In the genomic region with DNA sequence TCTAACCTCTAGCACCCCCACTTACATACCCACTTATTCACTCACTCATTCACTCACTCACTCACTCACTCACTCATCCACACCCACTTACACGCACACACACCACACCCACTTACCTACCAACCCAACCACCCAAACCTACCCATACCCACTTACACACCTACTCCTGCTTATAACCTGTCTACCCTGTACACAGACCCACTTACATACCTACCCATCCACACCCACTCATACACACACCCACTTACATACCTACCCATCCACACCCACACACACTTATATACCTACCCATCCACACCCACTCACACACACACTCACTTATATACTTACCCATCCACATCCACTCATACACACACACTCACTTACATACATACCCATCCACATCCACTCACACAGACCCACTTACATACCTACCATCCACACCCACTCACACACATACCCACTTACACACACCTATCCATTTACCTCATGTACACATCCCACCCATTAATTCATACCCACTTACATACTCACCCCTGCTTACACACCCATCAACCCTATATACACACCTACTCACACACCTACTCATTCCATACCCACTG, we compare ENCODE assay signal across 30 mouse cellular contexts. TPM values are rescaled to one million over a fixed set of nuclear protein-coding genes. Genes with fewer than 3 reads are reported as not detected.
DNase-seq lines count a peak whose midpoint lies in the region; ATAC-seq and TF ChIP-seq lines count a peak whose summit lies in the region.
"Had no signal": no experiment of that assay in that cellular context is flagged by ENCODE, and none has a peak within 500 bp of the region (broad histone marks: within the 10 kb centered on the region; RNA-seq: fewer than 3 reads in every experiment).

No protein-coding gene starts in this region.

- no peak for TF ChIP-seq CTCF in hindbrain, postnatal 0 days (IDR thresholded peaks at IDR 0.05; ENCODE audit: low read depth)
- no peak for TF ChIP-seq CTCF in midbrain, postnatal 0 days (IDR thresholded peaks at IDR 0.05)

- no peak overlapping the region for H3K4me2 ChIP-seq in forebrain, embryonic 11.5 days (ENCODE audit: low read depth, low read length, severe bottlenecking)
- H3K4me2 ChIP-seq in forebrain, embryonic 16.5 days (ENCODE audit: low read length): no peak overlapping the region
- no peak overlapping the region for H3K4me2 ChIP-seq in hindbrain, embryonic 11.5 days (replicated peaks; ENCODE audit: low read depth, low read length)
- no peak overlapping the region for H3K4me2 ChIP-seq in hindbrain, postnatal 0 days (ENCODE audit: low read depth, low read length)
- H3K4me2 ChIP-seq in midbrain, embryonic 11.5 days: no peak overlapping the region
- H3K4me2 ChIP-seq in midbrain, postnatal 0 days (ENCODE audit: low read depth, low read length, poor library complexity, severe bottlenecking): no peak overlapping the region
- H3K4me2 ChIP-seq: hindbrain, embryonic 12.5 days; midbrain, embryonic 12.5 days; neural tube, embryonic 13.5 days had no signal

- no peak overlapping the region for H3K4me3 ChIP-seq in forebrain, embryonic 11.5 days (ENCODE audit: low read depth, low read length)
- no peak overlapping the region for H3K4me3 ChIP-seq in forebrain, embryonic 16.5 days (replicated peaks; ENCODE audit: low read length)
- H3K4me3 ChIP-seq in hindbrain, embryonic 11.5 days (ENCODE audit: low read depth, low read length): no peak overlapping the region
- no peak overlapping the region for H3K4me3 ChIP-seq in hindbrain, postnatal 0 days (ENCODE audit: low read length)
- H3K4me3 ChIP-seq in midbrain, embryonic 11.5 days (ENCODE audit: low read depth, low read length): no peak overlapping the region
- no peak overlapping the region for H3K4me3 ChIP-seq in midbrain, postnatal 0 days (ENCODE audit: low read depth, low read length)
- H3K4me3 ChIP-seq: hindbrain, embryonic 12.5 days; layer of hippocampus, adult 2 months; midbrain, embryonic 12.5 days; neural tube, embryonic 13.5 days had no signal

- ATAC-seq in forebrain, embryonic 11.5 days (replicated peaks; ENCODE audit: low FRiP score): peak; percentile 44; the same call in 1 of the 2 replicates
- no peak for ATAC-seq in forebrain, embryonic 16.5 days
- peak; percentile 17; the same call in 1 of the 2 replicates for ATAC-seq in hindbrain, embryonic 11.5 days (ENCODE audit: low FRiP score)
- no peak for ATAC-seq in hindbrain, postnatal 0 days
- ATAC-seq in midbrain, embryonic 11.5 days (ENCODE audit: low FRiP score): peak; percentile 42; the same call in 1 of the 2 replicates
- no peak; the same call in 1 of the 2 replicates for ATAC-seq in midbrain, postnatal 0 days (ENCODE audit: low FRiP score)
- ATAC-seq: liver, postnatal 0 days had no signal

- no peaks in the 10 kb centered on the region for H3K4me1 ChIP-seq in forebrain, embryonic 11.5 days (replicated peaks; ENCODE audit: control insufficient read depth, insufficient read depth, low read length)
- no peaks in the 10 kb centered on the region for H3K4me1 ChIP-seq in forebrain, embryonic 16.5 days (replicated peaks; ENCODE audit: control insufficient read depth, insufficient read depth, low read length)
- H3K4me1 ChIP-seq in hindbrain, embryonic 11.5 days (replicated peaks; ENCODE audit: control insufficient read depth, insufficient read depth, low read length): no peaks in the 10 kb centered on the region
- no peaks in the 10 kb centered on the region for H3K4me1 ChIP-seq in hindbrain, postnatal 0 days (ENCODE audit: insufficient read depth, low read length)
- no peaks in the 10 kb centered on the region for H3K4me1 ChIP-seq in midbrain, embryonic 11.5 days (ENCODE audit: control insufficient read depth, insufficient read depth, low read length)
- no peaks in the 10 kb centered on the region for H3K4me1 ChIP-seq in midbrain, postnatal 0 days (ENCODE audit: insufficient read depth, low read length)
- H3K4me1 ChIP-seq: hindbrain, embryonic 12.5 days; midbrain, embryonic 12.5 days; neural tube, embryonic 13.5 days had no signal

- 100% methylated on average over 1 of the region's 1 CpGs for WGBS in forebrain, embryonic 11.5 days
- WGBS in forebrain, embryonic 16.5 days: 95% methylated on average over 1 of the region's 1 CpGs
- 95% methylated on average over 1 of the region's 1 CpGs for WGBS in hindbrain, embryonic 11.5 days
- 100% methylated on average over 1 of the region's 1 CpGs for WGBS in hindbrain, postnatal 0 days
- WGBS in midbrain, embryonic 11.5 days: 84% methylated on average over 1 of the region's 1 CpGs
- 96% methylated on average over 1 of the region's 1 CpGs for WGBS in midbrain, postnatal 0 days

- no peaks in the 10 kb centered on the region for H3K9me3 ChIP-seq in forebrain, embryonic 11.5 days (ENCODE audit: control insufficient read depth, low read length)
- no peaks in the 10 kb centered on the region for H3K9me3 ChIP-seq in forebrain, embryonic 16.5 days (ENCODE audit: control insufficient read depth, low read length)
- no peaks in the 10 kb centered on the region for H3K9me3 ChIP-seq in hindbrain, embryonic 11.5 days (ENCODE audit: control insufficient read depth, low read length)
- H3K9me3 ChIP-seq in hindbrain, postnatal 0 days (ENCODE audit: low read length): no peaks in the 10 kb centered on the region
- H3K9me3 ChIP-seq in midbrain, embryonic 11.5 days (ENCODE audit: control insufficient read depth, low read length): no peaks in the 10 kb centered on the region
- H3K9me3 ChIP-seq in midbrain, postnatal 0 days (ENCODE audit: low read length): no peaks in the 10 kb centered on the region
- H3K9me3 ChIP-seq: hindbrain, embryonic 12.5 days; midbrain, embryonic 12.5 days; neural tube, embryonic 13.5 days had no signal

- H3K27ac ChIP-seq in forebrain, embryonic 11.5 days (ENCODE audit: low read depth, low read length): no peak overlapping the region
- no peak overlapping the region for H3K27ac ChIP-seq in forebrain, embryonic 16.5 days (ENCODE audit: low read length)
- H3K27ac ChIP-seq in hindbrain, embryonic 11.5 days (ENCODE audit: low read depth, low read length): no peak overlapping the region
- H3K27ac ChIP-seq in hindbrain, postnatal 0 days: no peak overlapping the region
- no peak overlapping the region for H3K27ac ChIP-seq in midbrain, embryonic 11.5 days (ENCODE audit: low read depth, low read length)
- H3K27ac ChIP-seq in midbrain, postnatal 0 days (ENCODE audit: low read depth, low read length): no peak overlapping the region
- H3K27ac ChIP-seq: hindbrain, embryonic 12.5 days; layer of hippocampus, adult 2 months; midbrain, embryonic 12.5 days; neural tube, embryonic 13.5 days had no signal

- no peaks in the 10 kb centered on the region for H3K36me3 ChIP-seq in forebrain, embryonic 11.5 days (ENCODE audit: control insufficient read depth, insufficient read depth, low read length)
- H3K36me3 ChIP-seq in forebrain, embryonic 16.5 days (ENCODE audit: control insufficient read depth, insufficient read depth): no peaks in the 10 kb centered on the region
- H3K36me3 ChIP-seq in hindbrain, embryonic 11.5 days (ENCODE audit: control insufficient read depth, insufficient read depth, low read length): no peaks in the 10 kb centered on the region
- no peaks in the 10 kb centered on the region for H3K36me3 ChIP-seq in hindbrain, postnatal 0 days (ENCODE audit: insufficient read depth, low read length)
- no peaks in the 10 kb centered on the region for H3K36me3 ChIP-seq in midbrain, embryonic 11.5 days (ENCODE audit: control insufficient read depth, insufficient read depth, low read length)
- no peaks in the 10 kb centered on the region for H3K36me3 ChIP-seq in midbrain, postnatal 0 days (ENCODE audit: insufficient read depth, low read length)
- H3K36me3 ChIP-seq: hindbrain, embryonic 12.5 days; midbrain, embryonic 12.5 days; neural tube, embryonic 13.5 days had no signal

- H3K27me3 ChIP-seq in forebrain, embryonic 11.5 days (ENCODE audit: control insufficient read depth, insufficient read depth, low read length): no peaks in the 10 kb centered on the region
- no peaks in the 10 kb centered on the region for H3K27me3 ChIP-seq in forebrain, embryonic 16.5 days (replicated peaks; ENCODE audit: control insufficient read depth, insufficient read depth, low read length)
- no peaks in the 10 kb centered on the region for H3K27me3 ChIP-seq in hindbrain, embryonic 11.5 days (ENCODE audit: control insufficient read depth, insufficient read depth, low read length)
- H3K27me3 ChIP-seq in hindbrain, postnatal 0 days (ENCODE audit: insufficient read depth, low read length): no peaks in the 10 kb centered on the region
- no peaks in the 10 kb centered on the region for H3K27me3 ChIP-seq in midbrain, embryonic 11.5 days (ENCODE audit: control insufficient read depth, insufficient read depth, low read length)
- H3K27me3 ChIP-seq in midbrain, postnatal 0 days (ENCODE audit: insufficient read depth, low read length): no peaks in the 10 kb centered on the region
- H3K27me3 ChIP-seq: hindbrain, embryonic 12.5 days; midbrain, embryonic 12.5 days; neural tube, embryonic 13.5 days had no signal

- no peak overlapping the region for H3K9ac ChIP-seq in forebrain, embryonic 11.5 days (ENCODE audit: low read length)
- no peak overlapping the region for H3K9ac ChIP-seq in forebrain, embryonic 16.5 days (replicated peaks; ENCODE audit: low read depth, low read length)
- no peak overlapping the region for H3K9ac ChIP-seq in hindbrain, embryonic 11.5 days (ENCODE audit: low read depth, low read length)
- H3K9ac ChIP-seq in hindbrain, postnatal 0 days (replicated peaks; ENCODE audit: low read length): no peak overlapping the region
- H3K9ac ChIP-seq in midbrain, embryonic 11.5 days (ENCODE audit: low read length): no peak overlapping the region
- H3K9ac ChIP-seq in midbrain, postnatal 0 days (replicated peaks; ENCODE audit: low read length, poor library complexity, severe bottlenecking): no peak overlapping the region
- H3K9ac ChIP-seq: hindbrain, embryonic 12.5 days; liver, postnatal 0 days; midbrain, embryonic 12.5 days; neural tube, embryonic 13.5 days had no signal

- DNase-seq in forebrain, embryonic 11.5 days (ENCODE audit: low spot score): no peak
- no peak for DNase-seq in hindbrain, embryonic 11.5 days (ENCODE audit: low spot score)
- DNase-seq in hindbrain, postnatal 0 days (ENCODE audit: low spot score): no peak
- DNase-seq in midbrain, embryonic 11.5 days (ENCODE audit: low spot score, missing footprints): no peak
- no peak for DNase-seq in midbrain, postnatal 0 days (ENCODE audit: low spot score)
- DNase-seq in natural killer cell, adult 2 months (ENCODE audit: low spot score in 2 of 2): no peak
- DNase-seq: adrenal gland, postnatal 10 days; cerebellum, adult 18-20 months; cerebellum, postnatal 14 days; gastrocnemius, postnatal 36 days; heart, postnatal 14 days; kidney, adult 2 months; kidney, postnatal 25 days; layer of hippocampus, postnatal 36 days; liver, postnatal 0 days; lung, postnatal 10 days; retina, postnatal 1 day; thymus, adult 2 months; thymus, postnatal 4 days had no signal

RNA-seq across cellular contexts. Expression of gene Nox3, which starts 9.4 kb away (rescaled TPM):
- not detected in 2 replicates for polyA plus RNA-seq in forebrain, embryonic 11.5 days (2014; fragmentation: Nextera tagmentation; extraction: Ambion mirVana)
- polyA plus RNA-seq in forebrain, embryonic 16.5 days (2015; fragmentation: Nextera tagmentation; extraction: Ambion mirVana): not detected in 2 replicates
- 0.12 and 0.64 TPM in 2 replicates for polyA plus RNA-seq in hindbrain, embryonic 11.5 days (2014; fragmentation: Nextera tagmentation; extraction: Ambion mirVana)
- total RNA-seq in hindbrain, postnatal 0 days (2014; rRNA removed): not detected in 2 replicates
- polyA plus RNA-seq in hindbrain, postnatal 0 days (2015; fragmentation: Nextera tagmentation; extraction: Ambion mirVana): not detected in 2 replicates
- polyA plus RNA-seq in midbrain, embryonic 11.5 days (2014; fragmentation: Nextera tagmentation; extraction: Ambion mirVana): not detected in 2 replicates
- not detected in 2 replicates for total RNA-seq in midbrain, postnatal 0 days (2014; rRNA removed)
- polyA plus RNA-seq in midbrain, postnatal 0 days (2015; fragmentation: Nextera tagmentation; extraction: Ambion mirVana): not detected in 2 replicates
- total RNA-seq: adrenal gland, postnatal 10 days; gastrocnemius, adult 18-20 months; gastrocnemius, postnatal 36 days; heart, adult 8-10 months; heart, postnatal 14 days; layer of hippocampus, adult 2 months; layer of hippocampus, postnatal 36 days; liver, adult 2 months; megakaryocyte progenitor cell, adult 5-6 weeks had no signal
- polyA plus RNA-seq: intestine, embryonic 14.5 days; kidney, adult 2 months; liver, adult 2 months; liver, postnatal 0 days; midbrain, embryonic 12.5 days; neural tube, embryonic 13.5 days; spleen, adult 2 months; thymus, adult 2 months had no signal

Comparison
In these comparisons a context has a peak if more than half of its experiments do, and no peak if none do; other contexts are left out.
1. ATAC-seq: peak in forebrain, embryonic 11.5 days (single experiment), hindbrain, embryonic 11.5 days (single experiment) and midbrain, embryonic 11.5 days (single experiment); none in forebrain, embryonic 16.5 days (single experiment), hindbrain, postnatal 0 days (single experiment) and midbrain, postnatal 0 days (single experiment).